ENCODE assay signal across 27 mouse cellular contexts in the genomic region with DNA sequence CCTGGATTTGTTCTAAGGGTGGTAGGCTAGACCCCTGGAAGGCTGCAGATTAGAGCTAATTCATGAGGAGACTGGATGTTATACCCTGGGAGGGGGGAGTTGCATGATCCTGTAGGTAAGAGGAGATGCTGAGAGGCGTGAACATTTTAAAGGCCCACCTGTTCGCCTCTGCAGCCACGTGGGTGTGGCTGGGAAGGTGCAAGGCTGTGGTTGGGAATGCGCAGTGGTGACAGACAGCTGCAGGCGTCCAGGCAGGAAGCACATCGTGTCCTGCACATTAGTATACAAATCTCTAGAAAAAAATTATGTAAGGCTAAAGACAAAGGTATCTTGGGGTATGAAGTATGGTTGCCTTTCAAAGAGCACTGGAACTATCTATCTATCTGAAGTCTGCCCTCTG.
"Had no signal": no experiment of that assay in that cellular context is flagged by ENCODE, and none has a peak within 500 bp of the region (broad histone marks: within the 10 kb centered on the region; RNA-seq: fewer than 3 reads in every experiment).

No protein-coding gene starts in this region.

- ATAC-seq: forebrain, embryonic 13.5 days; forebrain, embryonic 16.5 days; forebrain, postnatal 0 days had no signal

- H3K36me3 ChIP-seq: embryonic facial prominence, embryonic 13.5 days; embryonic facial prominence, embryonic 15.5 days; heart, embryonic 10.5 days had no signal

- H3K27ac ChIP-seq: embryonic facial prominence, embryonic 12.5 days; embryonic facial prominence, embryonic 13.5 days; embryonic facial prominence, embryonic 15.5 days; forebrain, embryonic 10.5 days; gastrocnemius, adult 2 months; heart, adult 2 months; heart, embryonic 10.5 days had no signal

- H3K9ac ChIP-seq: embryonic facial prominence, embryonic 12.5 days; embryonic facial prominence, embryonic 13.5 days; embryonic facial prominence, embryonic 15.5 days; forebrain, embryonic 12.5 days; forebrain, embryonic 13.5 days; forebrain, postnatal 0 days had no signal

- DNase-seq: cerebellum, adult 2 months; cerebellum, adult 8-10 months; cerebellum, adult 9-10 months; cerebellum, adult 9-11 months; cerebellum, postnatal 10 days; cerebellum, postnatal 14 days; cerebellum, postnatal 25 days; cerebellum, postnatal 36 days; embryo, embryonic 11 days; forebrain, postnatal 0 days; gastrocnemius, adult 2 months; gastrocnemius, postnatal 10 days; gastrocnemius, postnatal 14 days; gastrocnemius, postnatal 25 days; gastrocnemius, postnatal 36 days; heart, adult 18-20 months; heart, adult 2 months had no signal

- H3K27me3 ChIP-seq: embryonic facial prominence, embryonic 12.5 days; embryonic facial prominence, embryonic 13.5 days; embryonic facial prominence, embryonic 15.5 days; forebrain, embryonic 12.5 days; forebrain, embryonic 13.5 days had no signal

- H3K9me3 ChIP-seq: embryonic facial prominence, embryonic 12.5 days; embryonic facial prominence, embryonic 13.5 days; embryonic facial prominence, embryonic 15.5 days; forebrain, embryonic 10.5 days; forebrain, embryonic 12.5 days; forebrain, embryonic 13.5 days; heart, embryonic 10.5 days had no signal

- H3K4me2 ChIP-seq: embryonic facial prominence, embryonic 12.5 days; embryonic facial prominence, embryonic 13.5 days; embryonic facial prominence, embryonic 15.5 days; forebrain, embryonic 12.5 days; forebrain, embryonic 13.5 days; heart, embryonic 11.5 days had no signal

- H3K4me3 ChIP-seq: embryonic facial prominence, embryonic 12.5 days; embryonic facial prominence, embryonic 13.5 days; embryonic facial prominence, embryonic 15.5 days; erythroblast, embryonic 14.5 days; forebrain, embryonic 10.5 days; forebrain, embryonic 12.5 days; forebrain, embryonic 13.5 days; gastrocnemius, adult 2 months; heart, adult 2 months; heart, embryonic 10.5 days had no signal

- H3K4me1 ChIP-seq: embryonic facial prominence, embryonic 12.5 days; embryonic facial prominence, embryonic 13.5 days; heart, embryonic 10.5 days had no signal
